Mouse (Mus musculus) olfactory bulb, adult 2 months (tissue): ENCODE data around the gene Kcnmb3. TPM values are rescaled to one million over a fixed set of nuclear protein-coding genes. Genes with fewer than 3 reads are reported as not detected.

Experiments
- H3K27ac ChIP-seq: fragments of 200-500 bp; 2 replicates; pipeline ENCODE4 v1.5.1; 2012; ENCODE audit warnings: low read depth, low read length; ENCODE audit not compliant: insufficient read depth
- H3K4me1 ChIP-seq: fragments of 200-500 bp; 2 replicates; pipeline ENCODE4 v1.6.1; 2012; ENCODE audit warnings: low read length; ENCODE audit not compliant: control insufficient read depth, insufficient read depth
- H3K4me3 ChIP-seq: fragments of 200-500 bp; 2 replicates; pipeline ENCODE4 v1.5.1; 2012; ENCODE audit warnings: mild to moderate bottlenecking, low read depth, low read length, moderate library complexity; ENCODE audit not compliant: insufficient read depth
- CTCF ChIP-seq: fragments of 200-500 bp; IDR thresholded peaks from 2 replicates; pipeline ENCODE4 v1.5.1; 2012; ENCODE audit warnings: low read depth, mild to moderate bottlenecking, low read length, moderate library complexity; ENCODE audit not compliant: insufficient read depth
- POLR2A ChIP-seq: fragments of 200-500 bp; IDR thresholded peaks from 2 replicates; pipeline ENCODE4 v1.6.1; 2012; ENCODE audit warnings: mild to moderate bottlenecking, low read depth, low read length, moderate library complexity; ENCODE audit not compliant: insufficient read depth
- WGBS: fragments of 180-500 bp; shearing (Covaris S2); methylation state at CpG from one replicate; pipeline ENCODE4 v1.1.7; 2018; 5-methylcytosine and 5-hydroxymethylcytosine counted together
- polyA plus RNA-seq: library from polyadenylated mRNA; stranded (reverse); fragments of >200 nt; gene quantifications from 2 replicates; pipeline ENCODE4 v1.2.4, GENCODE M21; 2012; ENCODE audit warnings: low replicate concordance; ENCODE audit not compliant: missing spikeins, insufficient read depth, insufficient read length

The Kcnmb3 gene
- polyA plus RNA-seq, 1 experiment: not detected

DNA sequence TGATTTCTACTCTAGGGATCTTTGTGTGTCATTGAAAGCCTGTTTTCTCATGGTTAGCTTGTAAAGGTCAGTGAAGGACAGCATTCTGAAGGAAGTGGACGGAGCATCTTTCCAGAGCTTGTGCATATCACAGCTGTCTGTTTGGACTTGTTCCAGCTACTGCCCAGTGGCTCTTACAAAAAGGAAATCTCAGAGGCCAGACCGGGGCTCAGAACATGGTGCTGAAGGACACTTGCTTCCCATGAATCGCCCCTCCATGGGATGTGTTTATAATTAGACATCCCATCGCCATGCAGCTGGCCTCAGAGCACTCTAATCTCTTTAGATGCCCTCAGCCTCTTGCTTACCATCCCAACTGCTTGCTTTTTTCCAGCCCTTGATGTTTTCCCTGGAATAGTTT is 63.1 kb downstream of the Kcnmb3 start:
- WGBS: 45% methylated on average over 4 of the region's 4 CpGs
- H3K4me3 ChIP-seq: no peak overlapping the region
- TF ChIP-seq POLR2A (no peak), CTCF (no peak)
- no peak overlapping the region for H3K27ac ChIP-seq
- peaks cover 6% of the 10 kb centered on the region; the same call in 1 of the 2 replicates for H3K4me1 ChIP-seq

DNA sequence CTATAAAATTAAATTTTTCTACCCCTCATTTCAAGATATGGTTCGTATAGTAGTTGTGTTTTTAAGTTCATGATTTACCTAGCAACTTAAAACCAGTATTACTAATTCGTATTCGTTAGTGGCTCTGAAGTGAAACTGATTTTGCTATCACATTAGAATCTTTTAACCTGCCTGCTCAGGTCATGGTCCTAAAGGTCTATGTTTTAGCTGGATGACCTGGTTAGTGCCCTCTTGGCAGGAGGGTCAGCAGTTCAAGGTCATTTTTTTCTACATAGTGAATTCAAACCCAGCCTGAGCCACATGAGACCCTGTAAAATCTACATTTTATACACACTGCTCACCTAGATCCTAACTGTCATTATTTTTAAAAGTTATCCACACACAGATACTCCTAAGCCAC is 63.7 kb downstream of the Kcnmb3 start:
- peaks cover 5% of the 10 kb centered on the region; the same call in 1 of the 2 replicates for H3K4me1 ChIP-seq
- TF ChIP-seq POLR2A (no peak), CTCF (no peak)
- H3K27ac ChIP-seq: no peak overlapping the region
- 86% methylated on average over 3 of the region's 3 CpGs for WGBS
- H3K4me3 ChIP-seq: no peak overlapping the region

DNA sequence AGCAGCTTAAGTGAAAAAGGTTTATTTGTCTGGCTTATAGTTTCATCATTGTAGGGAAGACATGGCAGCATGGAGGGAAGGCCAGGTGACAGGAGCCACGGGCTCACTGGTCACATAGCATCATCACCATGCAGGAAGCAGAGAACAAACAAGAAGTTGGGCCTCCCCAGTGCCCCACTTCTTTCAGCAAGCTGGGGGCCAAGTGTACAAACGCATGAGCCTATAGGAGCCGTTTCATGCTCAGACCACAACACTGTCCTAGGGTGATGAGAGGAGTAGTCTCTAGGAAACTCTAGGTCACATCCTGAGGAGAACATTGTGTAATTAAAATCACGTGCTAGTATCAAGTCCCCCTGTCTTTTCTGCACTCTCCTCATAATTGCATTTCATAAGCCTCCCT is 64.3 kb downstream of the Kcnmb3 start:
- WGBS: 61% methylated on average over 4 of the region's 4 CpGs
- Histone ChIP-seq H3K27ac (0 out of 2 replicates have a peak overlapping the region, but pooled peaks have one; percentile 35), H3K4me3 (no peak overlapping the region), H3K4me1 (peaks cover 5% of the 10 kb centered on the region; the same call in 1 of the 2 replicates)
- TF ChIP-seq POLR2A (no peak), CTCF (no peak)

Other genes with a start within 250 kb of the Kcnmb3 start
- gene Zmat3, start 126.2 kb downstream of the Kcnmb3 start, polyA plus RNA-seq: not detected in 2 replicates
- gene Pik3ca, start 94.6 kb downstream of the Kcnmb3 start, polyA plus RNA-seq: not detected in 2 replicates
- gene Zfp639, start 18.0 kb upstream of the Kcnmb3 start, polyA plus RNA-seq: not detected in 2 replicates
- not detected in 2 replicates for gene Mfn1, start 37.2 kb upstream of the Kcnmb3 start, polyA plus RNA-seq
- not detected in 2 replicates for gene Gnb4, start 124.4 kb upstream of the Kcnmb3 start, polyA plus RNA-seq
- gene Actl6a, start 214.1 kb upstream of the Kcnmb3 start, polyA plus RNA-seq: not detected in 2 replicates
- not detected in 2 replicates for gene Ndufb5, start 244.8 kb upstream of the Kcnmb3 start, polyA plus RNA-seq
- not detected in 2 replicates for gene Mrpl47, start 245.4 kb upstream of the Kcnmb3 start, polyA plus RNA-seq